Mouse (Mus musculus): ENCODE results near the gene Nol8.

DNA sequence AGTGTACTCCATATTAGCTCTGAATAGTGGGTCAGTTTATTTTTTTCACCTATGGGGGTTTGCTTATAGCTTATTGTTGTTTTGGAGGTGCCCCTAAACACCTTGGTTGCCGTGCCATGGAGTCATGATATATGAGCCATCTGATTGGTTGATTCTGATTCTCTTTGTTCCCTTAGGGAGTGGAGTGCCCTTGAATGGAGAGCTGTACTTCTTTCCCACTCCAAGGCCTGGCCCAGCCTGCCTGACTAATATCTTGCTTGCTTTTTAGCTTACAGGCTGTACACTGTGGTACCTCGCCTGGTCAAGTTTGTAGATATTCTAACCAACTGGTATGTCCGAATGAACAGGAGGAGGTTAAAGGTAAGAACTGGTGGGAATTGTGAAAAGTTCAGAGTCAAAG is 66.4 kb downstream of the Nol8 start:
- no peak for TF ChIP-seq CTCF (IDR thresholded peaks at IDR 0.05; ENCODE audit: extremely low read depth, insufficient read depth, insufficient read length, insufficient replicate concordance)
- TF ChIP-seq POLR2A (IDR thresholded peaks at IDR 0.05; ENCODE audit: low read depth, low read length), result no peak
